Mouse (Mus musculus) neutrophil, adult 59 days (primary cell): ENCODE results near the gene Jchain. TPM values are rescaled to one million over a fixed set of nuclear protein-coding genes. Genes with fewer than 3 reads are reported as not detected.

Experiments used
- total RNA-seq, 2 experiments: library from RNA; stranded (reverse); gene quantifications; 1 replicate in 1 of 2; 2 replicates in 1 of 2; pipeline ENCODE4 v1.2.4; 2023

Gene Jchain
- 100 to 1,000 TPM in 1 of 2 experiments, 10 to 100 TPM in 1; 31.4 to 221 TPM for total RNA-seq

GRCm38 (mm10) chr5:88527657-88528056 is at the start of gene Jchain:
Gene Jchain (minus strand): TSS chr5:88527891.

GRCm38 (mm10) chr5:88564501-88565147 is 36.9 kb upstream of the Jchain start, which contains the start of gene Rufy3:
Gene Rufy3 (plus strand): TSS chr5:88565040.

GRCm38 (mm10) chr5:88554086-88554886 is 26.6 kb upstream of the Jchain start, which contains the start of gene Utp3:
Gene Utp3 (plus strand): TSS chr5:88554462.

GRCm38 (mm10) chr5:88487675-88488074 is 40.0 kb downstream of the Jchain start, which contains the start of gene Enam:
Gene Enam (plus strand): TSS chr5:88487975.

Other genes starting within 250 kb of the Jchain start
- not detected for gene Prol1, start 210.6 kb downstream of the Jchain start, total RNA-seq
- not detected for gene Amtn, start 151.8 kb downstream of the Jchain start, total RNA-seq
- gene Ambn, start 71.9 kb downstream of the Jchain start, total RNA-seq: not detected
- gene Enam, start 39.9 kb downstream of the Jchain start, total RNA-seq: not detected
- 10 to 100 TPM; 26.5 to 33.7 TPM for gene Utp3, start 26.6 kb upstream of the Jchain start, total RNA-seq
- 1 to 10 TPM; 7.8 to 8.4 TPM for gene Rufy3, start 37.1 kb upstream of the Jchain start, total RNA-seq
- gene Grsf1, start 148.3 kb upstream of the Jchain start, total RNA-seq: 10 to 100 TPM; 26.3 to 34.6 TPM
- 10 to 100 TPM; 15.1 to 20.4 TPM for gene Mob1b, start 193.0 kb upstream of the Jchain start, total RNA-seq
- 10 to 100 TPM; 47.2 to 50.9 TPM for gene Dck, start 237.1 kb upstream of the Jchain start, total RNA-seq